Mouse (Mus musculus) retina, postnatal 1 day (tissue): ENCODE measurements around the gene Galp.
"Not testable (repeated sequence)": the region's sequence is repeated elsewhere in the genome, so short reads cannot be mapped to it uniquely, and the experiment has no call there.

Experiments used
- DNase-seq: peaks from one replicate; pipeline ENCODE4 v3.0.0-alpha.2; 2012

Gene Galp

GRCm38 (mm10) chr7:6196790-6197189, at the start of gene Galp:
TSS of gene Galp (plus strand) at chr7:6197090.
- no peak for DNase-seq

DNA sequence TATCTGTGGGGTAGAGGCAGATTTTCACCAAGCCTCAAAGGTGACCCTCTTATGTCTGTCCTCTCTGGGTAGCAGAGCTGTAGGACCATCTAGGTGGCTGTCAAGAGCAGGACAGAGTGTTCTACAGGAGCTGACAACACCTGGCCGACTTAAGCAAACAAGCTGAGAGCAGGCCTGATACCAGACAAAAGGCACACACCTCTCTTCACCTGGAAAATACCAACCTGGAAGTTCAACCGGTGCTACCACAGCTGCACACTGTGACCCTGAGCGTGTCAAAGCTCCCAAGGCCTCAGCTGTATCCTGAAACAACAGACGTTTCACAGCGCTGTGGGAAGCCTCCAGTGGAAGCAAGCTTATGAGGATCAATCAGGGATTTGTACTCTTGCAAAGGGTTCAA, 49.2 kb upstream of the Galp start:
- DNase-seq: no peak

DNA sequence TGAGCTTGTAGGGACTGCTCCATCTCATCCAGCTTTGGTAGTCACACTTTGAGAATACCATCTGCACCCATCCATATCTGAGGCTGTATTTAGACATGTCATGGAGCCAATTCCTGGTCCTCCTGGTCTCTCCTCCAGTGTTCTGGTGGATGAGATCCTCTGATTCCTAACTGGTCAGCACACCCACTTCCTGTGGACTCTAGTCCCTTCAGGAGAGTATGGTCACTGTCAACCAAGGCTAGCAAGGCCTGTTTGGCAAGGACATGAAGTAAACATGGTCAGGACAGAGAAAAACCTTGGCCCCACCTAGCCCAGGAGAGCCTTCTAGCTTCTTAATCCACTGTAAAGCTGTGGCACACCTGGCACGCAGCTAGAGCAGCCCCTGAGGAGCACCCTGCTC, 45.6 kb upstream of the Galp start:
- DNase-seq: no peak

- peak; percentile 79 for DNase-seq
These were observed 44.9 kb upstream of the Galp start for GRCm38 (mm10) chr7:6152036-6152435.

DNA sequence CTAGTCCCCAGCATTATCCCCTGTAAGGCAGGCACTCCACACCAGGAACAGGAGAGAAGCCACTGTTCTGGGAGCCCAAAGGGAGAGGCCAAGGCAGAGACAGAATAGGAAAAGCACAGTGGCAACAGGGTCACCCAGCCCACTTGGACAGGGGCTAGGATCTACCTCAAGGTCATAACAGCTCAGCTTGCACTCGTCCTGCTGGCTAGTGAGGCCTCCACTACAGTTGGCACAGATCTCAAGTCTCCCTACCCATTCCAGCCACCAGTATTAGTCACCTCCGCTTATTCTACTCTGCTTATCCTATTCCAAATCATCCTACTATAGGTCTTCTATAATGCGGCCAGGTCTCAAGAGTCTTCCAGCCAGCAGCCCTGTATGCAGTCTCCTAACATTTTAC, 43.8 kb upstream of the Galp start:
- no peak for DNase-seq

GRCm38 (mm10) chr7:6154164-6154563, 42.7 kb upstream of the Galp start:
- no peak for DNase-seq

DNA sequence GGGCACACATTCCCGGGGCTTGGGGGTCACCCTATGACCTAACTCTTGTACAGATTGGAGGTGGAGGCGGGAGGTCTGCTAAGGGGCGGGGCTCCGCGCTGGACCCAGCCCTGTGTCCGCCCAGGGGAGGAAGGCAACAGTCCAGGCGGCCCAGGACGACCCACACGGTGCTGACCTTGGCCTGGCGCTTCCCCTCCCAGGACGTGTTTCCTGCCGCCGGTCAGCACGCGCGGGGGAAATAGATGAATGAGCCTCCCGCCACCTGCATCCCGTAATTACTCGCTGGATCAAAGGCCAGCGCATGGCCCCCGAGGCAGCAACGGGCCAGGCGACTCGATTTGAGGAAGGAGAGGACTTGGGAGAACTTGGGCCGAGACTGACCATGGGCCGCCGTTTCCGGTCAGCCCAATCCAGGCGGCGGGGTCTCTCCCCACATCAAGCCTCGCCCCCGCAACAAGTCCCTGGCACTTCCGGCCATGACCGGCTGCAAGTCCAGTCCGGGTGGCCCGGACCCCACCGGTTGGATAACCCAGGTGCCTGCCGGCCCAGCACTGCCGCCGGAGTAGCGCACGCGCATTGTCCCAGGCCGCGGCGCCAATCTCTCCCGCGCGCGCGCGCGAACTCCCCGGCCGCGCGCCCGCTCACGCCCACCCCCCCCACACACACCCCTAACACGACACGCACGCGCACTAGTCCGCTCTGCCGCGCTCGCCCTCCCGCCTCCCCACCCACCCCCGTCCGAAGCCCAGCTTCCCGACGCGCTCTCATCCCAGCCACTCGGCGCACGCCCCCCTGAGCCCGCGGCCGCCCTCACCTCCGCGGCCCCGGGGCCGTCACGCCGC, 41.6 kb upstream of the Galp start:
- DNase-seq: peak; percentile 90

- DNase-seq: peak; percentile 99
These were observed 40.9 kb upstream of the Galp start, which contains the start of gene Zfp787 for GRCm38 (mm10) chr7:6155901-6156411. TSS of gene Zfp787 (minus strand) at chr7:6155997.

DNA sequence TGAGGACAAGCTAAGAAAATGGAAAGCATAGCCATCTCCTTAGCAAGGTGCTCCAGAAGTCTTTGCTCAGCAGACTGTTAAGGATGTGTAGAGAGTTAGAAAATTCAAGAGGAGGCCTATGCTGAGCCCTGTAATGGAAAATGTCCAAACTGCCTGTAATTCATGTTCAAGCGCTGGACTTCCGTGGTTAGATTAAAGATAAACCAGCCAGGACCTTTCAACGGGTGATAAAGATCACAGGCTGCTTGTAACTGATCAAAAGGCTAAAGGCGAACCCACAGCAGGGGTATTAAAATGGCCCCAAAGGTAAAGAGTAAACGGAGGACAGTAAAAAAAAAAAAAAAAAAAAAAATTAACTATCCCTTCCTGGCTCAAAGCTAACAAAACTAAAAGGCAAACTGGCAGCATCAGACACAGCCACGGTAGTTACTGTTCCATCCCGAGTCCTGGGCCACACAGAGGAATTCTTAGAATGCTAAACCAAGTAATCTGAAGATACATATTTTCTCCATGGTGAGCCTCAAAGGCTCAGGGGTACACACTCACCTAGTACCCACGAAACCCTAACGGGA, 39.9 kb upstream of the Galp start:
- no peak for DNase-seq

GRCm38 (mm10) chr7:6157479-6157878, 39.4 kb upstream of the Galp start:
- DNase-seq: no peak

DNA sequence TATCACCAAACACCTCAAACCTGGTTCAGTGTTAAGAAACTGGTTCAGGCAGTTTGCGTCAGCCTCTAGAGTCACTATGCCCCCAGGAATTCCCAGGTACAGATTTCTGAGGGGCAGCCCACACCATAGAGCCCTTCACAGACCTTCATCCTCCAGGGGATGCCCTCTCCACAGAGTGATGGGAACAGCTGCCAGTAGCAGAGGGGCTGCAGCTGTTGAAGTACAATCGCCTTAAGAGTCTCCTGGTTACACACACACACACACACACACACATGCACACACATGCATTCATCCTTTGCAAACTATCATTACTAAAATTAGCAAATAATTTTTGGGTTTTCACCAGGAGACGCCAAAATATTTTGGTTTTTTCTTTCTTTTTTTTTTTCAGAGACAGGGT, 37.3 kb upstream of the Galp start:
- DNase-seq: no peak

- DNase-seq: no peak
These were observed 35.3 kb upstream of the Galp start for GRCm38 (mm10) chr7:6161541-6161940.

DNA sequence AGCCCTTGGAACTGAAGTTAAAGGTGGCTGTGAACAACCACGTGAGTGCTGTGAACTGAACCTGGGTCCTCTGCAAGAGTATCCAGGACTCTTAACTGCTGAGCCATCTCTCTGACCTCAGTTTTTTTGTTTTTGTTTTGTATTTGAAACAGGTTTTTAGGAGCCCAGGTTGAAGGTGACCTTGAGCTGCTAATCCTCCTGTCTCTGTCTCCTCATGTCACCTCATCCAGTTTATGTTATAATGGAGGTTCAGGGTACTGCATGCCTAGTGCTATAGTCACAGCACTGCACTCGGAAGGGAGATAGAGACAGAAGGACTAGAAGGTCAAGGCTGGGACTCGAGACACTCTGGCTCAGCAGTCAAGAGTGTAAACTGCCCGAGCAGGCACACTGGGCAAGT, 34.7 kb upstream of the Galp start:
- DNase-seq: no peak

DNA sequence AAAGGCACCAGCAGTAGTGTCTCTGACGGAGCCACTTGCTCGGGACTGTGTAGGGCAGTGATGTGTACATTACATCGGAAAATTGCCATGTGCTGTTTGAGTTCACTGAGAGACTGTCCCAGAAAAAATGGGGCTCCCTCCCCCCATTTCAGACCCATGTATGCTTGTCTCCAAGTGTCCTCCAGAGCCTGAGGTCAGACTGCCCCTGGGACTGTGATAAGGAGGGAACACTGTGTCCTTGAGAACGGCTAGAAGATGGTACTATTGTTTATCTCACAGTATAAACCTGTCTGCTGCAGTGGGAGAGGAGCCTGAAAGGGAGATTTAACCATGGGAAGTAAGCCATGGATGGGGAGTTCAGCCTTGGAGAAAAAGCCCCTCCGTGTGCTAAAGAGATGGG, 32.2 kb upstream of the Galp start:
- DNase-seq: no peak

DNA sequence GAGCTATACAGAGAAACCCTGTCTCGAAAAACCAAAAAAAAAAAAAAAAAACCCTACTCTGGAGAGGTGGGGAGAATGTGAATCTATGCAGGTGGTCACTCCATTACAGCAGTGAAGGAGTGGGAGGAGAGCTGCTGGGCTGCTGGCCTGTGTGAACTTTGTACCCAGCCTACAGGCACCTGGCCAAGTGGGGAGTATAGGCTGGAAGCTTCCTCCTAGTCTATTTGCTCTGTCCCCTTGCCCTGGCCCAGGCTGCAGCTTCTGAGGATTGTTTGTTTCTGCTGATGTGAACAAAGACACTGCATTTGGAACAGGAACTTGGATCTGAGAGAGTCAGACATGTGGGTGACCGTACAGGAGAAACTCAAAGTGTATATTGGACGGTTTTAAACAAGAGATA, 27.5 kb upstream of the Galp start:
- no peak for DNase-seq

DNA sequence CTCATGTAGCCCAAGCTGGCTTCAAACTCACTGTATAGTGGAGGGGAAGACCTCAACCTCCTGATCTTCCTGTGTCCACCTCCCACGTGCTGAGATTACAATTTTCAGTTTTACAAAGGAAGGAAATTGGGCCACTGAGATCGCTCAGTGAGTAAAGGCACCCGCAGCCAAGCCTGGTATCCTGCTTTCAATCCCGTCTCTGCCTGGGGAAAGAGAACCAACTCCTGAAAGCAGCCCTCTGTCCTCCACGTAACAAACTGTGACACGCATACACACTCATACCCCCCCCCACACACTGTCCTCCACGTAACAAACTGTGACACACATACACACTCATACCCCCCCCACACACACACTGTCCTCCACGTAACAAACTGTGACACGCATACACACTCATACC, 26.5 kb upstream of the Galp start:
- no peak for DNase-seq

DNA sequence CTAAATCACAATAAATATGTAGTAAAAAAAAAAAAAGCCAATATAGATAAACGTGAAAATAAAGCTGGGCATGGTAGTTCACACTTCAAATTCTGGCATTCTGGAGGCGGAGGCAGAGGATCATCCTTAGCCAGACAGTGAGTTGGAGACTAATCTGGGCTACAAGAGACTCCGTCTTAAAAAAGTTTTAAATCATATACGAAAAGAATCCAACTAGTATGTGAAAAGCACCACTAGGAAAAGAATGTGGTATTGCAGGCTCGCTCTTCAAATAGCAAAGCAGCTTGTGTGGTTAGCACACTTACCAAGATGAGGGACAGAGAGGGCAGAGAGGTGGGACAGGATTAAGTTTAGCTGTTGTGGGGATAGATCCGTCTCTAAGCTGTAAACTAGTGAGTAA, 26.0 kb upstream of the Galp start:
- peak; percentile 37 for DNase-seq

DNA sequence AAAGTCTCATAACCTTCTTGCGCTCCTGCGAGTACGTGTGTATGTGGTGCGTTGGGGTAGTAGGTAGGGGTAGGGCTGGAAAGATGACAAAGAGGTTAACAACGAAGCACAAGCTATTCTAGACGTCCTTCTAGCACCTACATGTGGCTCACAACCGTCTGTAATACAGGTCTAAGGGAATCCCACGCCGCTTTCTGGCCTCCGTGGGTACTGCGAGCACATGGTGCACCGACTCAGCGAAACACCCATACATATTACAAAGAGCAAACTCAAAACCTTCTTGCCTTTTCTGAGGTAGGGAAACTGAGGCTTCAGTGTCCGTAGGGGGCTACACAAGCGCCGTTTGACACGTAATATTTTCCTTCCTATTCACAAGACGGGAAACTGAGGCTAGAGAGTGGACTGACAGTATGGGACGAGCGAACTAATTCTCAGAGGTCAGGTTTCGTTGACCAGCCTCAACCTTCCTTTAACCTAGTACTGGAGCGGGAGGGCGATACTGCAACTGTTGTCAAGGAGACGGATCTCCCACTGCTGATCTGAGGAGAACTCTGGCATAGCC, 25.4 kb upstream of the Galp start:
- peak; percentile 74 for DNase-seq

GRCm38 (mm10) chr7:6172006-6172649, 24.8 kb upstream of the Galp start, which contains the start of gene Zfp444:
TSS of gene Zfp444 (plus strand) at chr7:6172226.
- peak; percentile 99 for DNase-seq

DNA sequence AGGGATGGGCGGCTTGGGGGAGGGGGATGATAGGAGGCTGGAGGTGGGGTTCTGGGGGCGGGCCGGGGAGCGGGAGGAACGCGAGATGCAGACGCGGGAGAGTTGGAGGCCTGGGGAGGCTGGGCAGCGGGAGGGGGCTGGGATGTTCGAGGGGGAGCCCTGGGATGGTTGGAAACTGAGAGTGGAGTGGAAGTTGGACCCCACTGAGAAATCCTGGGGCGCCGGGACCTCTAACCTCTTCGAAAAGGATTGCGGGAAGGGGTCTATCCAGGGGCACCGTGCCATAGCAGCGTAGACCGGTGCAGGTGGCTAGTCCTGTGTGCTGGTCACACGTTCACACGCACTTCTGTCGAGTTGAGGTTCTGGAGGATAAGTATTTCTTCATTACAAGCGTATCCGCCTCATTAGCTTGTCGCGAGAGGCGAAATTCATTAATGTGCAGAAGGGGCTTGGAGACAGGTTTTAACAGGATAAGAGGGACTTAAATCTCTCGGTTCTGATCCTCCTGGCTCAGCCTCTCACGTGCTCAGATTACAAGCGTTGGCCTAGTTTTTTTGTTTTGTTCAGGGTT, 24.1 kb upstream of the Galp start:
- peak; percentile 86 for DNase-seq

DNA sequence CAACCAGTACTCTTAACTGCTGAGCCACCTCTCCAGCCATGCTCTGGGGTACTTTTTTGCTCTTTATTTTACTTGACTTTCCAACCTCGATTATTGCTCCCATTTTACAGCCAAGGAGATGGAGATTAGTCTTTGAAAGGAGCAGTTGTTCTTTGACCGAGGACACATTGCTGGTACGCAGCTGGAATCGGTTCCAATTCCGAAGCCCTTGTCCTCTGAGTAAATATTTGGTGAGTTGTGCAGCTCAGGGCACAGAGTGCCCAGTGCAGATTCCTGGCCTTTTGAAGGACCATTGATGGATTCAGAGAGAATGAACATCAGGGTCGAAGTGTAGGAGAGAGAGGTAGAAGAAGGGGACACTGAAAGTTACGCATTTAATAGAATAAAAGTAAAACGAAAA, 23.0 kb upstream of the Galp start:
- DNase-seq: no peak

- DNase-seq: not testable (repeated sequence)
These were observed 22.4 kb upstream of the Galp start for GRCm38 (mm10) chr7:6174365-6174987.

DNA sequence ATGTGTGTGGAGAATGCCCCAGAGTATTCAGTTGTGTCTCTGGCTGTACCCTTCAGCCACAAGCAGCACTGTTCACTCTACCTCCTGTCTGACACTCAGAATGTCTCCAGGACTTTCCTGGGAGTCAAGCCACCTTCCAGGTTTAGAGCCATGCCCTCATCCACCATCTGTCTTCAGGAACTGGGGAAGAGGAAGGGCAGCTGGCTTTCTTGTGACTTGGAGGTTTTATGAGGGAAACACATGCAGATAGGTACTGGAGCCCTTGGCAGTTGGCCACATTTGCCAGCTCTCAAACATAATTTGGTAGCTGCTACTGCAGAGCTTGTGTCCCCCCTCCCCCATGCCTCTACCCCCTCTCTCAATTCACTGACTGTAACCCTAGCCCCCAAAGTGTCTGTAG, 17.9 kb upstream of the Galp start:
- DNase-seq: no peak
